Mouse (Mus musculus) gastrocnemius, adult 8-10 months (tissue): ENCODE data around the gene Coq10b. TPM values are rescaled to one million over a fixed set of nuclear protein-coding genes. Genes with fewer than 3 reads are reported as not detected.
"Not testable (repeated sequence)": the region's sequence is repeated elsewhere in the genome, so short reads cannot be mapped to it uniquely, and the experiment has no call there.

Experiments used
- DNase-seq, 2 experiments: peaks; one replicate each; pipeline ENCODE4 v3.0.0; 2022; ENCODE audit warnings: low spot score in 2 of 2
- total RNA-seq, 4 experiments: library from RNA; stranded (reverse); gene quantifications; 2 replicates each; pipeline ENCODE4 v1.2.4; 2022

Coq10b gene
- total RNA-seq, 4 experiments from 2014 or later: 13.4 to 22.4 (median 19.9) TPM

DNA sequence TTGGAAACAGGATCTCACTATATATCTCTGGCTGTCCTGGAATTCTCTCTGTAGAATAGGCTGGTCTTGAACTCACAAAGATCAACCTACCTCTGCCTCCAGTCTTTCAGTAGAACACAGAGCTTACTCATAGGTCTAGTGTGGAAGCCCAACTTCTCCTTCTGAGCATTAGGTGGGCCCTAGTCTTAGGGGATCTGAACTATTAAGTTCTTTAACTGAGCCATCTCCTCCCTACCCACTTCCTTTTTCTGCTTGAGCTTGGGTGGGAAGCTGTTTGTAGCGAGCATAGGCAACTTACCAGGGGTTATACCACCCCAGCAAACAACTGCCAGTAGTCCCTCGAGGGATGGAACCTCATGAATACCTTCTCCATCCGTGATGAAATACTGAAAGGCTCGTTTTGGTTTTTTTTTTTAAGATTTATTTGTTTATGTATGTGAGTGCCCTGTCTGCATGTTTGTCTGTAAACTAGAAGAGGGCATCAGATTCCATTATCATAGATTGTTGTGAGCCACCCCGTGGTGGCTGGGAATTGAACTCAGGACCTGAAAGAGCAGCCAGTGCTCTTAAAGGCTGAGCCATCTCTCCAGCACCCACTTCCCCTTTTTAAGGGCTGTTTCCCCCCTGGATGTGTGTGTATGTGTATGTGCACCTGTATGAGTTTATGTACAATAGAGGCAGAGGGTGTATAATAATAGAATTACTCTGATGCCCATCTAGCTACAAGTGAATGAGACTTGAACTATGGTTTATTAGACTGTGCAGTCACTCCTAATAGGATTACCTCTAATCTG, 2.9 kb downstream of the Coq10b start:
- DNase-seq: no peak

- DNase-seq: not testable (repeated sequence)
These were observed 5.8 kb downstream of the Coq10b start for GRCm38 (mm10) chr1:55058383-55058782.

DNA sequence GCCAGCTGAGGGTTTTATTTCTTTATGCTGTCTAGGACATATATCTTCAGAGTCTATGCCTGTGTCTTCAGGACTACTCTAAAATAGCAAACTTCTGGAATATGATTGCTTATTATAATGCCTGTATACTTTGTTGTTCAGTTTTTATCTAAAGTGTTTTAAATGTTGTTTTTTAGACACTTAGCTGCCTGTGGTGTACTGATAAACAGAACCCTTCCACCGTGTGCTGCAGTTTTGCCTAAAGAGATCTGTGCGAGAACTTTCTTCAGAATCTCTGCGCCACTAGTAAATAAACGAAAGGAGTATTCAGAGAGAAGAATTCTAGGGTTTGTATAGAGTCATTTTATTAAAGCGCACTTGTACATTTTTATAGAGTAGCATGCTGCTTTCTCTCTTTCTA, 8.5 kb downstream of the Coq10b start:
- DNase-seq: no peak

DNA sequence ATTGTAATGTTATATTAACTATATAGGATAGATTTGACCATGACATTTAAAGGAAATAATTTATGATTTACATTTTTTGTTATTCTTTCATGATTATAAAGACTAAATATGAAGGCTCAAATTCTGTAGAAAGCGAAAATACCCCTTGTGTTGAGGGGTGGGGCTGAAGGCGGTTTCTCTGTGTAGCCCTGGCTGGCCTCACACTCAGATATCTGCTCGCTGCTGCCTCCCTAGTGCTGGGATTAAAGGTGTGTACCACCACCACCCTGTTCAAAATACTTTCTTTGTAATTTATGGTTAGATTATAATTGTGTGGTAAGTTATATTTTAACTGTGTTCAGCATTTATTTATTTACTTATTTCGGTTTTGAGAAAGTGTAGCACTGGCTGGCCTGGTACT, 9.2 kb downstream of the Coq10b start:
- no peak for DNase-seq

GRCm38 (mm10) chr1:55072328-55072727, 19.8 kb downstream of the Coq10b start:
- DNase-seq: not testable (repeated sequence)

DNA sequence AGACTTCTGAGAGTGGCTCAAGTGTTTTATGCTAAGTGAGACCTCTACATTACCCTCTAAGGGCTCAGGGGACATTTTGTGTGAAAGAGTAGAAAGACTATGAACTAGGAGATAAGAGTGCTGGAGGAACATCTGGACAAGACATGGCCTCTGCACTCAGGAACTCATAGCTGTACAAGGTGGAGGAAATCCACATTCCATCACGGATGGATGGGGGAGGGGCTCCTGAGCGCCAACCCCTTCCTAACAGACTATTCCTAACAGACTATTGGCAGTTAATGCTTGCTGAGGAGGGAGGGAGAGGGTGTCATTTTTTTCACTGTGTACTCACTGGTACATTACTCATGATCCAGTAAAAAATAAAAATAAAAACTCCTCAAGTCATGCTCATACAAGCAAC, 22.2 kb downstream of the Coq10b start:
- DNase-seq: no peak

DNA sequence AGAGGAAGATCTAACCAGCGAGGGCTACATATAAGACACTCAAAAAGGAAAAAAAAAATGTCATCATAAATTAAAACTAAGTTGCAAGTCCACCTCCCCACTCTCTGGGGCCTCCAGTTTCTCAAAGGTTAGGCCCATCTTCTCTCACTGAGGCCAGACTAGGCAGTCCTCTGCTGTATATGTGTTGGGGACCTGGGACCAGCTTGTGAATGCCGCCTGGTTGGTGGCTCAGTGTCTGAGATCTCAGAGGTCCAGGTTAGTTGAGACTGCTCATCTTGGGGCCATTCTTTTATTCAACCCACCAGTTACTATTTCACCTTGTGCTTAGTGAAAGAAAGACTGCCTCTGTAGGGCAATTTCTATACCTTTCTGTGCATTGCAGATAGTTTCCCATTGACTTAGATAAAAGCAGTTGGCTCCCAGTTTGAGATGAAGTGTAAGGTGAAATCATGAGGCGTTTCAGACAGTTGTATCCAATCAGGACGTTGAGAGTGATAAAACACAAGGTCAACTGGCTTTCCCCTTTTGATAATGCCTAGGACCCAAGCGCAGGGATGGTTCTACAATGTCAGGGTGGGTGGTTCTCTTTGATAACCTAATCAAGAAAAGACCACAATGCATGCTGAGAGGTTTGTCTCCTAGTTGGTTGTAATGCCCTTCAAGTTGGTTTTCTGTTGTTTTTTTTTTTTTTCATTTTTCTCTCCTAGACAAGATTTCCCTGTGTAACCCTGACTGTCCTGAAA, 23.3 kb downstream of the Coq10b start:
- DNase-seq: no peak

- DNase-seq: no peak
These were observed 23.8 kb downstream of the Coq10b start for GRCm38 (mm10) chr1:55076395-55076743.

- DNase-seq: no peak
These were observed 24.4 kb downstream of the Coq10b start for GRCm38 (mm10) chr1:55076849-55077516.

DNA sequence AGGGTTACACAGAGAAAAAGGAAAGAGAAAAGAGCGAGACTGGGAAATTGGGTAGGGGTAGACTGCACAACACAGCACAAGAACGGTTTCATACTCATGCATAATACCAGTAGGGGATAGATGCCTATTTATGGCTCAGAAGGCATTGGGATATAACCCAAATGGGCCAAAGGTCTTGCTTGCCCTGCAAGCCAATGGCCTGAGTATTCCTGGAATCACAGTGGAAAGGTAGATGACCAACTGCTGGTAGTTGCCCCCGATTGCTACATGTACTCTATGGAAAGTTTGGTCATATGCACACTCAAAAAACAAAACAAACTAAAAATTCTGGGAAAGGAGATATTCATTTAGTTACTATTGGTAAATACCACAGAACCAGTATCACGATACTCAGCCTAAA, 27.1 kb downstream of the Coq10b start:
- no peak for DNase-seq

DNA sequence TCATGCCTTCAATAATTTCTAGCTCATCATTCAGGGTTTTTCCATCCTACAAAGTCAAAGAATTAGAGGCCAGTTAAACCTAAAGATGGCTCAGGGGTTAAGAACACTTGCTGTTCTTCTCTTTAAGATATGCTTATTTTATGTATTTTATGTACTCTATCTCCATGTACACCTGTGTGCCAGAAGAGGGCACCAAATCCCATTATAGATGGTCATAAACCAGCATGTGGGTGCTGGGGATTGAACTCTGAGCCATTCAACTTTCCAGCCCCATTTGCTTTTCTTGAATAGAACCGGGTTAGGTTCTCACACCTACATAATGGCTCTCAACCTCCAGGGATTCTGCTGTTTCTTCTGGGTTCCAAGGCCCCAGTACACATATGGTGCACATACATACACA, 29.5 kb downstream of the Coq10b start:
- no peak for DNase-seq

DNA sequence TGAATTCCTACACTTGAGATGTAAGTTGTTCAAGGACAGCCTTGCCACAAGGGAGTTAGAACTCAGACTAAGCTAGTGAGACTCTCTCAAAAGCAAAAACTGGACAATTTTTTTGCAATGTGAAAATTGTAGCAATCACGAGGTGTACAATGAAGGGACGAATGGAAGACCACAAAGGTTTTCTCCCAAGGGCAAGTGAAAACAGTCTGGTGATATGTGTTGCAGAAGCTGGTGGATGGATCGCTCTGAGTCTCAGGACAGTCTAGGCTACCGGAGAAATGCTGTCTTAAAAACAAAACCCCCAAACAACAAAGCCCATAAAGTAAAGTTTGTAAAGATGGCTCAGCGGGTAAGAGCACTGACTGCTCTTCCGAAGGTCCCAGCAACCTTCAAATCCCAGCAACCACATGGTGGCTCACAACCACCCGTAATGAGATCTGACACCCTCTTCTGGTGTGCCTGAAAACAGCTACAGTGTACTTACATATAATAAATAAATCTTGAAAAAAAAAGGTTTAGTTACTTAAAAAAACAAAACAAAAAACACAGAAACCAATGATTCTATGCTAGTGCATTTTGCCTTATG, 33.3 kb downstream of the Coq10b start:
- no peak for DNase-seq

DNA sequence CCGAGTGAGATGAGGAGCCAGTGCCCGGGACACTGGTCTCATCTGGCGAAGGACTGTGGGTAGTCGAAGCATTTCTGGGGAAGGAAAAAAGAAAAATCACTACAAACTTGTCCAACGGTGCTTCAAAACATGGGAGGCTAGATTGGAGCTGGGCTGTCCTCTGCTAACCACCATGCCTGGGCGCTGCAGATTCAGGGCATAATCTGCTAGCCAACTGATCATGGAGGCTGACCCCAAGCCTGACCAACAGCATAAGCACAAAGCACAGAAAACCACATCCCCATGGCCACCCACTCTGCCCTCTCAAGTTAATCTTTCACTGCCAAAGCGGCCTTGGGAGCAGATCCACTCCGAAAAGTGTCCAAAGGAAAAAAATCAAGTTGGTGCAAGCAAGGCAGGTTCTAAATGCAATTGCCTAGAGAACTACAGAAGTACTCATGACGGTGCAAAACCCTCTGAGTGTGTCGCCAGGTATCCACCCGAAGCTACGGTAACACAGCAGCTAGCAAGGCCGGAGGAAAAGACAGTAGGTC, 34.4 kb downstream of the Coq10b start:
- no peak for DNase-seq

GRCm38 (mm10) chr1:55087401-55087904, 34.9 kb downstream of the Coq10b start:
- peak; percentile 54 to 71 for DNase-seq

GRCm38 (mm10) chr1:55087932-55088610, 35.5 kb downstream of the Coq10b start, which contains the start of the genes Hspe1 and Hspd1:
Hspe1 (plus strand) TSS chr1:55088132.
Hspd1 (minus strand) TSS chr1:55088243.
- peak; percentile 97 to 98 for DNase-seq

- no peak for DNase-seq
These were observed 36.3 kb downstream of the Coq10b start for GRCm38 (mm10) chr1:55088611-55089497.

- no peak for DNase-seq
These were observed 37.0 kb downstream of the Coq10b start for GRCm38 (mm10) chr1:55089498-55090064.

GRCm38 (mm10) chr1:55092056-55092455, 39.5 kb downstream of the Coq10b start:
- DNase-seq: no peak

DNA sequence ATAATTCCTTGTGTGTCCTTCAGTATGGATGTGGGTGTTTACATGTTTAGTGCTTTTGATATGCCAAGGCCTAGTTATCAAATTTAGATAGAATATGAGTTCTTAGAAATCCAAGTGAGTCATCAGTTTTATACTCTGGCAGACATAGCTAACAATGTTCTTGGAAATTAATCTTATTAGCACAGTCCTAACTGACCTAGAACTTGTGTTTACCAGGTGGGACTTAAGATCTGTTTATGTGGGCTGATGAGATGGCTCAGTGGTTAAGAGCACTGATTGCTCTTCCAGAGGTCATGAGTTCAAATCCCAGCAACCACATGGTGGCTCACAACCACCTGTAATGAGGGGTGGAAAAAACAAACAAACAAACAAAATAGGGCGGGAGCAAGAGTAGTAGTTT, 39.9 kb downstream of the Coq10b start:
- no peak for DNase-seq
